Mouse (Mus musculus): ENCODE measurements around the gene Gm30737. TPM values are rescaled to one million over a fixed set of nuclear protein-coding genes. Genes with fewer than 3 reads are reported as not detected.

The Gm30737 gene
- polyA plus RNA-seq (2014; fragmentation: Illumina TruSeq; extraction: RNeasy Lipid Tissue Mini Kit (QIAGEN cat#74804); ENCODE audit: low read depth, low replicate concordance): 18.6 TPM

GRCm38 (mm10) chrY:14400410-14400809 is at the start of gene Gm30737:
Gm30737 (plus strand) TSS chrY:14400710.

Measured in testis, adult 10 weeks (tissue).